Mouse (Mus musculus): ENCODE measurements around the gene Klf3. TPM values are rescaled to one million over a fixed set of nuclear protein-coding genes. Genes with fewer than 3 reads are reported as not detected.
"Not testable (repeated sequence)": the region's sequence is repeated elsewhere in the genome, so short reads cannot be mapped to it uniquely, and the experiment has no call there.

The Klf3 gene
- polyA plus RNA-seq, 1 experiment from 2014 or later = 44.3 TPM

- 89% methylated on average over 4 of the region's 10 CpGs for WGBS
- not testable (repeated sequence) for H3K9ac ChIP-seq; H3K36me3 ChIP-seq; H3K27me3 ChIP-seq; H3K4me2 ChIP-seq; H3K4me3 ChIP-seq; ATAC-seq (replicated peaks; ENCODE audit: insufficient number of reproducible peaks, insufficient read depth, low FRiP score, low read depth); H3K27ac ChIP-seq; H3K9me3 ChIP-seq (replicated peaks)
- peaks cover 38% of the 10 kb centered on the region for H3K4me1 ChIP-seq (replicated peaks)
These were observed 78.4 kb downstream of the Klf3 start for GRCm38 (mm10) chr5:64881559-64881958.

GRCm38 (mm10) chr5:64881976-64882375, 78.8 kb downstream of the Klf3 start:
- not testable (repeated sequence) for ATAC-seq (replicated peaks; ENCODE audit: insufficient number of reproducible peaks, insufficient read depth, low FRiP score, low read depth); H3K9me3 ChIP-seq (replicated peaks); H3K4me3 ChIP-seq; H3K36me3 ChIP-seq; H3K27ac ChIP-seq; H3K4me2 ChIP-seq; H3K27me3 ChIP-seq; H3K9ac ChIP-seq
- 87% methylated on average over 9 of the region's 11 CpGs for WGBS
- peaks cover 34% of the 10 kb centered on the region for H3K4me1 ChIP-seq (replicated peaks)

Other genes starting within 250 kb of the Klf3 start
- 0.48 and 0.82 TPM in 2 replicates for gene Tlr1, start 130.2 kb downstream of the Klf3 start, polyA plus RNA-seq (2015; fragmentation: Nextera tagmentation; extraction: Ambion mirVana)
- 0.68 and 0.84 TPM in 2 replicates for gene Tlr6, start 156.7 kb downstream of the Klf3 start, polyA plus RNA-seq (2015; fragmentation: Nextera tagmentation; extraction: Ambion mirVana)
- gene Fam114a1, start 166.7 kb downstream of the Klf3 start, polyA plus RNA-seq (2015; fragmentation: Nextera tagmentation; extraction: Ambion mirVana) = 38.2 and 44.2 TPM in 2 replicates